Comparison of ENCODE assay signal across 11 mouse cellular contexts in genomic region chr13:34469568-34469967, GRCm38 (mm10).
DNase-seq lines count a peak whose midpoint lies in the region; ATAC-seq and TF ChIP-seq lines count a peak whose summit lies in the region.
"Had no signal": no experiment of that assay in that cellular context is flagged by ENCODE, and none has a peak within 500 bp of the region (broad histone marks: within the 10 kb centered on the region; RNA-seq: fewer than 3 reads in every experiment).

No protein-coding gene starts in this region.

- no peaks in the 10 kb centered on the region for H3K27me3 ChIP-seq in hindbrain, embryonic 14.5 days (ENCODE audit: control insufficient read depth, insufficient read depth, low read length)
- H3K27me3 ChIP-seq in hindbrain, embryonic 10.5 days (ENCODE audit: insufficient read depth, poor library complexity, severe bottlenecking), result no peaks in the 10 kb centered on the region
- no peaks in the 10 kb centered on the region for H3K27me3 ChIP-seq in midbrain, embryonic 14.5 days (ENCODE audit: control insufficient read depth, insufficient read depth, low read length)
- no peaks in the 10 kb centered on the region for H3K27me3 ChIP-seq in midbrain, embryonic 16.5 days (ENCODE audit: control insufficient read depth, insufficient read depth, low read depth, low read length)
- H3K27me3 ChIP-seq in thymus, adult 2 months (ENCODE audit: control insufficient read depth, insufficient read depth, low read length), result no peaks in the 10 kb centered on the region
- H3K27me3 ChIP-seq: forebrain, embryonic 13.5 days; neural tube, embryonic 15.5 days had no signal

- H3K4me2 ChIP-seq in hindbrain, embryonic 14.5 days (replicated peaks), result no peak overlapping the region
- no peak overlapping the region for H3K4me2 ChIP-seq in midbrain, embryonic 14.5 days (ENCODE audit: low read length)
- no peak overlapping the region for H3K4me2 ChIP-seq in midbrain, embryonic 16.5 days (ENCODE audit: low read length)
- H3K4me2 ChIP-seq: forebrain, embryonic 13.5 days; neural tube, embryonic 15.5 days had no signal

- 0 out of 2 replicates have a peak, but pooled peaks cover 13% of the 10 kb centered on the region for H3K4me1 ChIP-seq in hindbrain, embryonic 14.5 days (replicated peaks; ENCODE audit: control insufficient read depth, insufficient read depth, low read length)
- H3K4me1 ChIP-seq in hindbrain, embryonic 10.5 days (replicated peaks), result peaks cover 6% of the 10 kb centered on the region; the same call in 1 of the 2 replicates
- H3K4me1 ChIP-seq in midbrain, embryonic 14.5 days (ENCODE audit: control insufficient read depth, insufficient read depth, low read length), result 0 out of 2 replicates have a peak, but pooled peaks cover 5% of the 10 kb centered on the region
- peaks cover 4% of the 10 kb centered on the region; the same call in 1 of the 2 replicates for H3K4me1 ChIP-seq in midbrain, embryonic 16.5 days (ENCODE audit: control insufficient read depth, insufficient read depth, low read length)
- H3K4me1 ChIP-seq in thymus, adult 2 months (replicated peaks; ENCODE audit: control insufficient read depth, insufficient read depth, low read length), result no peaks in the 10 kb centered on the region

- H3K36me3 ChIP-seq in hindbrain, embryonic 14.5 days (replicated peaks; ENCODE audit: control insufficient read depth, insufficient read depth), result no peaks in the 10 kb centered on the region
- H3K36me3 ChIP-seq in hindbrain, embryonic 10.5 days, result no peaks in the 10 kb centered on the region
- no peaks in the 10 kb centered on the region for H3K36me3 ChIP-seq in midbrain, embryonic 14.5 days (ENCODE audit: control insufficient read depth, insufficient read depth, low read length)
- no peaks in the 10 kb centered on the region for H3K36me3 ChIP-seq in midbrain, embryonic 16.5 days (ENCODE audit: control insufficient read depth, insufficient read depth, low read length)
- no peaks in the 10 kb centered on the region for H3K36me3 ChIP-seq in thymus, adult 2 months (ENCODE audit: control insufficient read depth, insufficient read depth, low read length)
- H3K36me3 ChIP-seq: neural tube, embryonic 15.5 days had no signal

- TF ChIP-seq CTCF in thymus, adult 2 months (IDR thresholded peaks at IDR 0.05; ENCODE audit: borderline replicate concordance, control insufficient read depth, extremely low read depth, insufficient read depth, low read length, poor library complexity), result no peak

- ATAC-seq in hindbrain, embryonic 14.5 days (ENCODE audit: low FRiP score), result no peak
- ATAC-seq in midbrain, embryonic 14.5 days (ENCODE audit: low FRiP score, low TSS enrichment), result no peak
- no peak for ATAC-seq in midbrain, embryonic 16.5 days
- ATAC-seq: forebrain, embryonic 13.5 days had no signal

- intact Hi-C loops in heart, postnatal 14 days (cut with DNase I), result no loop called here

- no peaks in the 10 kb centered on the region for H3K9me3 ChIP-seq in hindbrain, embryonic 14.5 days (ENCODE audit: control insufficient read depth, low read length)
- H3K9me3 ChIP-seq in hindbrain, embryonic 10.5 days, result no peaks in the 10 kb centered on the region
- H3K9me3 ChIP-seq in midbrain, embryonic 14.5 days (ENCODE audit: control insufficient read depth, low read length), result no peaks in the 10 kb centered on the region
- no peaks in the 10 kb centered on the region for H3K9me3 ChIP-seq in midbrain, embryonic 16.5 days (replicated peaks; ENCODE audit: control insufficient read depth, low read length, poor library complexity, severe bottlenecking)
- H3K9me3 ChIP-seq: forebrain, embryonic 13.5 days; neural tube, embryonic 15.5 days had no signal

- no peak overlapping the region for H3K4me3 ChIP-seq in hindbrain, embryonic 14.5 days (replicated peaks; ENCODE audit: low read length)
- H3K4me3 ChIP-seq in hindbrain, embryonic 10.5 days, result no peak overlapping the region
- no peak overlapping the region for H3K4me3 ChIP-seq in midbrain, embryonic 14.5 days (replicated peaks; ENCODE audit: low read depth, low read length)
- no peak overlapping the region for H3K4me3 ChIP-seq in midbrain, embryonic 16.5 days (ENCODE audit: low read depth, low read length)
- no peak overlapping the region for H3K4me3 ChIP-seq in thymus, adult 2 months (ENCODE audit: control insufficient read depth, insufficient read depth, low read length)
- H3K4me3 ChIP-seq: forebrain, embryonic 13.5 days; neural tube, embryonic 15.5 days had no signal

- 65% methylated on average over 5 of the region's 5 CpGs for WGBS in hindbrain, embryonic 14.5 days
- WGBS in hindbrain, embryonic 10.5 days, result 91% methylated on average over 5 of the region's 5 CpGs
- whole genome bisulfite sequencing in midbrain, embryonic 14.5 days, result 79% methylated on average over 5 of the region's 5 CpGs
- WGBS in midbrain, embryonic 16.5 days, result 67% methylated on average over 5 of the region's 5 CpGs
- 92% methylated on average over 5 of the region's 5 CpGs for WGBS in thymus, adult 2 months

- H3K9ac ChIP-seq in hindbrain, embryonic 14.5 days, result no peak overlapping the region
- H3K9ac ChIP-seq in midbrain, embryonic 14.5 days (replicated peaks; ENCODE audit: low read length), result no peak overlapping the region
- H3K9ac ChIP-seq in midbrain, embryonic 16.5 days (ENCODE audit: low read depth, low read length), result no peak overlapping the region
- H3K9ac ChIP-seq: forebrain, embryonic 13.5 days; neural tube, embryonic 15.5 days had no signal

- peak; percentile 53 for DNase-seq in hindbrain, embryonic 14.5 days (ENCODE audit: low spot score)
- DNase-seq in hindbrain, embryonic 10.5 days (ENCODE audit: low spot score), result no peak
- DNase-seq in midbrain, embryonic 14.5 days, result peak; percentile 58
- DNase-seq in cerebellum, adult 8-10 months, result peak; percentile 69
- peak; percentile 55 to 67 for DNase-seq in heart, postnatal 14 days
- no peak for DNase-seq in thymus, adult 2 months
- DNase-seq in neural tube, embryonic 10.5 days (ENCODE audit: extremely low spot score, low spot score), result no peak

- TF ChIP-seq POLR2A in thymus, adult 2 months (IDR thresholded peaks at IDR 0.05; ENCODE audit: control insufficient read depth, extremely low read depth, insufficient read depth, low read length, poor library complexity), result no peak

- H3K27ac ChIP-seq in hindbrain, embryonic 14.5 days, result no peak overlapping the region
- no peak overlapping the region for H3K27ac ChIP-seq in hindbrain, embryonic 10.5 days
- no peak overlapping the region for H3K27ac ChIP-seq in midbrain, embryonic 14.5 days (replicated peaks; ENCODE audit: low read depth, low read length)
- no peak overlapping the region for H3K27ac ChIP-seq in midbrain, embryonic 16.5 days (ENCODE audit: low read length)
- no peak overlapping the region for H3K27ac ChIP-seq in thymus, adult 2 months (ENCODE audit: control insufficient read depth, insufficient read depth, low read length)
- H3K27ac ChIP-seq: forebrain, embryonic 13.5 days; macrophage; neural tube, embryonic 15.5 days had no signal

Comparison
In these comparisons a context has a peak if more than half of its experiments do, and no peak if none do; other contexts are left out.
1. DNase-seq: peak in hindbrain, embryonic 14.5 days (single experiment), midbrain, embryonic 14.5 days (single experiment), cerebellum, adult 8-10 months (single experiment) and heart, postnatal 14 days (2 of 2); none in hindbrain, embryonic 10.5 days (single experiment), thymus, adult 2 months (single experiment) and neural tube, embryonic 10.5 days (single experiment).